Mouse (Mus musculus): ENCODE results near the gene Grem2. TPM values are rescaled to one million over a fixed set of nuclear protein-coding genes. Genes with fewer than 3 reads are reported as not detected.

The Grem2 gene
- polyA plus RNA-seq, 1 experiment from 2014 or later = 2.0 TPM

DNA sequence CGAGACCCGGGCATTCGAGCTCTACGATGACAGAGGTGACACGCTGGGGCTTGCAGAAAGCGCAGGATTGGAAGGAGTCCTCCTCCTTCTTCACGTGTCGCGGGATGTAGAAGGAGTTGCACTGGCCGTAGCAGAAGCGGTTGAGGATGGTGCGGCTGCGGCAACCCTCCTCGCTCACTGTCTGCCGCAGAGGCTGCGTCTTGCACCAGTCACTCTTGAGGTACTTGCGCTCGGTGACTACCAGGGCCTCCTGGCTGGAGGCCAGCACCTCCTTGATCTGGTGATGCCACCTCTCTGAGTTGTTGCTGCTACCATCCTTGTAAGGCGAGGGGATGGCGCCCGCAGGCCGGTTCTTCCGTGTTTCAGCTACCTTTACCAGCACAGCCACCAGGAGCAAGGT is 84.8 kb downstream of the Grem2 start:
- 93% methylated on average over 23 of the region's 23 CpGs for WGBS
- Histone ChIP-seq H3K27me3 (ENCODE audit: control insufficient read depth, insufficient read depth, low read depth, low read length) (no peaks in the 10 kb centered on the region), H3K4me1 (replicated peaks; ENCODE audit: control insufficient read depth, insufficient read depth, low read length) (no peaks in the 10 kb centered on the region), H3K9me3 (ENCODE audit: control insufficient read depth, low read length) (no peaks in the 10 kb centered on the region), H3K36me3 (ENCODE audit: control insufficient read depth, insufficient read depth, low read length) (no peaks in the 10 kb centered on the region), H3K27ac (ENCODE audit: low read length) (no peak overlapping the region), H3K9ac (ENCODE audit: low read length) (no peak overlapping the region), H3K4me3 (ENCODE audit: low read length) (no peak overlapping the region), H3K4me2 (ENCODE audit: low read depth, low read length) (no peak overlapping the region)
- ATAC-seq (ENCODE audit: low read depth) = 0 out of 2 replicates have a peak, but pooled peaks have one; percentile 12

DNA sequence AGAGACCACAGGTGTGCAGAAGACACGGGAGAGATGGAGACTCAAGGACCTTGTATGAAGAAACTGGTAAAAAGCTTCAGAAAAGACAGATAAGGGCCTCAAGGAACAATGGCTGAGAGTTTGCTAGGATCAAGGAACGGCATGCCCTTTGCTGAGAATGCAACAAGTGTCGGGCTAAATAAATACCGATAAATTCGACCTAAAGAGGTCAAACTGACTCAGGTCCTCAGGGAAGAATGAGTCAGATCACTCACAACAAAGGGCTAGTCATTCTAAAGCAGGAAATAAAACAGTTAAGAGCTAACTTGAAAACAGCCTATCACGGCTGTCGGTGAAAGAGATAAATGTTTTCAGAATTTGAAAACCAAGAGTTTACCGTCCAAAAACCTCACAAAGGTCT is 95.1 kb downstream of the Grem2 start:
- Histone ChIP-seq H3K4me1 (replicated peaks; ENCODE audit: control insufficient read depth, insufficient read depth, low read length) (no peaks in the 10 kb centered on the region; the same call in 1 of the 2 replicates), H3K4me3 (ENCODE audit: low read length) (no peak overlapping the region), H3K4me2 (ENCODE audit: low read depth, low read length) (no peak overlapping the region), H3K9ac (ENCODE audit: low read length) (no peak overlapping the region), H3K9me3 (ENCODE audit: control insufficient read depth, low read length) (no peaks in the 10 kb centered on the region), H3K27me3 (ENCODE audit: control insufficient read depth, insufficient read depth, low read depth, low read length) (no peaks in the 10 kb centered on the region), H3K27ac (ENCODE audit: low read length) (no peak overlapping the region), H3K36me3 (ENCODE audit: control insufficient read depth, insufficient read depth, low read length) (no peaks in the 10 kb centered on the region)
- 25% methylated on average over 8 of the region's 8 CpGs for WGBS
- ATAC-seq (ENCODE audit: low read depth) = no peak

DNA sequence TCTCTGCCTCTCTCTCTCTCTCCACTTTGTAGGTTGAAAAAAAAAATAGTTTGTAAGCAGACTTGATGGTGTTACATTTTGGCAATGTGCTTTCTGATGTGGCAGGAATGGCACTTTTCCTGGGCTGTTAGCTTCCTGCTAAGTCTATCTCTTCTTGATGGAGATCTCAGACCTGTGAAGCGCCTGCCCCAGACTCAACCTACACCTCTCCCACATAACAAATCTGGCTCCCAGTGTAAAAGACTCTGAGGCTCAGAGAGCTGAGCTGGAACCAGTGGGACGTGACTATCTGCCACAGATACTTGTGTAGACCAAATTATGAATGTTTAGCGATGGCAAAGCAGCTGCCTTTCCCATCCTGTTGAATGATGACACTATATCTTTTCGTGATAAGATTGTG is 109.8 kb downstream of the Grem2 start:
- Histone ChIP-seq H3K27me3 (ENCODE audit: control insufficient read depth, insufficient read depth, low read depth, low read length) (no peaks in the 10 kb centered on the region), H3K9ac (ENCODE audit: low read length) (no peak overlapping the region), H3K36me3 (ENCODE audit: control insufficient read depth, insufficient read depth, low read length) (no peaks in the 10 kb centered on the region), H3K9me3 (ENCODE audit: control insufficient read depth, low read length) (no peaks in the 10 kb centered on the region), H3K4me2 (ENCODE audit: low read depth, low read length) (no peak overlapping the region), H3K4me1 (replicated peaks; ENCODE audit: control insufficient read depth, insufficient read depth, low read length) (no peaks in the 10 kb centered on the region), H3K4me3 (ENCODE audit: low read length) (no peak overlapping the region), H3K27ac (ENCODE audit: low read length) (no peak overlapping the region)
- 66% methylated on average over 4 of the region's 4 CpGs for WGBS
- ATAC-seq (ENCODE audit: low read depth) = no peak

DNA sequence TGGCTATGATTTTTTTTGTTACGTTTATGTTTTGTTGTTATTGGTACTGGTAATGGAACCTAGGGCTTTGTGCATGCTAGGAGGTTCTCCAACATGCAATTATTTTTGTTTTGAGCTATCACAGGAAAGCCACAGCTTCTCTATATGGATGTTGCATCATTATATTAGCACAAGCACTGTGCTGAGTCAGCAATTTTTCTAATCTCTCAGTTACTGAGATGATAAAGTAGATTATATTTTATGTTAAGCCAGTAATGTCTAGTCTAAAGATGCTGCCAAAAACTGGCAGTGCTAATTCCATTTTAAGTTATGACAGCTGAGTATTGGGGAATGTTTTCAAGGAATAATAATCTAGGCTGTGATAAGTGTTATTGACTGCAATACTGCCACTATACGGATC is 133.0 kb downstream of the Grem2 start:
- Histone ChIP-seq H3K9ac (ENCODE audit: low read length) (no peak overlapping the region), H3K4me3 (ENCODE audit: low read length) (no peak overlapping the region), H3K9me3 (ENCODE audit: control insufficient read depth, low read length) (no peaks in the 10 kb centered on the region), H3K27me3 (ENCODE audit: control insufficient read depth, insufficient read depth, low read depth, low read length) (no peaks in the 10 kb centered on the region), H3K27ac (ENCODE audit: low read length) (no peak overlapping the region), H3K4me2 (ENCODE audit: low read depth, low read length) (no peak overlapping the region), H3K4me1 (replicated peaks; ENCODE audit: control insufficient read depth, insufficient read depth, low read length) (no peaks in the 10 kb centered on the region), H3K36me3 (ENCODE audit: control insufficient read depth, insufficient read depth, low read length) (no peaks in the 10 kb centered on the region)
- ATAC-seq (ENCODE audit: low read depth) = no peak
- WGBS = 81% methylated on average over 2 of the region's 2 CpGs

Data from lung, embryonic 16.5 days (tissue).